Mouse (Mus musculus): Measurements from ENCODE around the gene Emc9. TPM values are rescaled to one million over a fixed set of nuclear protein-coding genes. Genes with fewer than 3 reads are reported as not detected.

Gene Emc9
- polyA plus RNA-seq, 1 experiment from 2014 or later: 9.6 TPM

DNA sequence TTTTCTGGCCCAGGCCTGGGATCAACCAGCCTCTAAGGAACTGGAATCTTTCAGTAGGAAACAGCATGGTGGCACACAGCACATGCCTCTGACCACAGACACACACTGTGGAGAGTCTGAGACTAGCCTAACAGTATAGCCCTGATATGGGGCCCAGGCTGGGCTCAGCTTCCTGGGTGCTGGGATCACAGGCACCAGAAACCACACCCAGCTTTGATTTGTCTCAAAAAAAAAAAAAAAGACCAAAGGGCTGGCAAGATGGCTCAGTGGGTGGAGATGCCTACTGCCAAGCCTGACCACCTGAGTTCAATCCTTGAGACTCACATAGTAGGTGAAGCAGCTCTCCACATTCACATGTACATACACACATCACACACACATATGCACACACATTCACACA, 30.5 kb downstream of the Emc9 start:
- Histone ChIP-seq H3K27me3 (replicated peaks) (no peaks in the 10 kb centered on the region), H3K4me3 (replicated peaks) (no peak overlapping the region), H3K4me2 (replicated peaks) (no peak overlapping the region), H3K4me1 (replicated peaks) (no peaks in the 10 kb centered on the region), H3K9me3 (no peaks in the 10 kb centered on the region), H3K36me3 (no peaks in the 10 kb centered on the region), H3K9ac (no peak overlapping the region), H3K27ac (no peak overlapping the region)
- peak; percentile 44; the same call in 1 of the 2 replicates for ATAC-seq

DNA sequence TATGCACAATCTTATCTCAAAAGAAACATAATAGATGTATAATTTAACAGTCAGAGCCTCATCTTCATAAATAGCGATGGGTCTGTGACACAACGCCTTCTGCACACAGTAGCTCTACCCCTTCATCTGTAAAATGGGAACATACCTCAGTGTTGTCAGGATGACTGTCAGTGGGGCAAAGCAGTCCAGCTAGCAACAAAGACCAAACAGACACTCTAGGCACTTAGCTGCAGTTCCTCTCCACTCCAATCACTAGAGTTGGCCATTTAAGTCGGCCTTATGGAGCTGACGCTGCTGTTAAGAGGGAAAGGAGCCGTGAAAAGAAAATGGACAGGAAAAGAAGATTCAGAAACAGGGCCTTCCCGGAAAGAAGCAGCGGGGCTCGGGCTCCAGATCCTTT, 33.3 kb downstream of the Emc9 start:
- H3K4me3 ChIP-seq (replicated peaks): no peak overlapping the region
- WGBS: 89% methylated on average over 8 of the region's 8 CpGs
- no peaks in the 10 kb centered on the region for H3K27me3 ChIP-seq (replicated peaks)
- no peak for ATAC-seq
- no peaks in the 10 kb centered on the region for H3K9me3 ChIP-seq
- H3K9ac ChIP-seq: no peak overlapping the region
- H3K36me3 ChIP-seq: peaks cover 14% of the 10 kb centered on the region
- no peak overlapping the region for H3K27ac ChIP-seq
- H3K4me2 ChIP-seq (replicated peaks): no peak overlapping the region
- no peaks in the 10 kb centered on the region for H3K4me1 ChIP-seq (replicated peaks)

DNA sequence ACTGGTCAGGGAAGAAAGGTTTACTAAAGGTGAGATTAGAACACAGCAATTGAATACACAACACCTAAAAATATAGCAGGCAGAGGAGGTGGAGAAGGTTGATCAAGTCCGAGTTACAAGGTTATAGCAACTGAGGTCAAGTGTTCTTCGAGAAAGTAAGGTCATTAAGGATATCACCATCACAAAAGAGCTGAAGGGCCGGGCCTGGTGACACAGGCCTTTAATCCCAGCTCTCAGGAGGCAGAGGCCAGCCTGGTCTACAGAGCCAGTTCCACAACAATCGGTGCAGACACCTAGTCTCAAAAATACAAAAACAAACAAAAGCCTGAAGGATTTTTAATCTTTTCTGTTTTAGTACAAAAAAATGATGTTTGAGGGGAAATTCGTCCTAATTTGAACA, 33.8 kb downstream of the Emc9 start:
- ATAC-seq: no peak
- H3K4me1 ChIP-seq (replicated peaks): no peaks in the 10 kb centered on the region
- peaks cover 17% of the 10 kb centered on the region for H3K36me3 ChIP-seq
- H3K9ac ChIP-seq: no peak overlapping the region
- H3K27ac ChIP-seq: no peak overlapping the region
- H3K4me2 ChIP-seq (replicated peaks): no peak overlapping the region
- 74% methylated on average over 5 of the region's 5 CpGs for WGBS
- no peaks in the 10 kb centered on the region for H3K9me3 ChIP-seq
- H3K27me3 ChIP-seq (replicated peaks): no peaks in the 10 kb centered on the region
- H3K4me3 ChIP-seq (replicated peaks): no peak overlapping the region

DNA sequence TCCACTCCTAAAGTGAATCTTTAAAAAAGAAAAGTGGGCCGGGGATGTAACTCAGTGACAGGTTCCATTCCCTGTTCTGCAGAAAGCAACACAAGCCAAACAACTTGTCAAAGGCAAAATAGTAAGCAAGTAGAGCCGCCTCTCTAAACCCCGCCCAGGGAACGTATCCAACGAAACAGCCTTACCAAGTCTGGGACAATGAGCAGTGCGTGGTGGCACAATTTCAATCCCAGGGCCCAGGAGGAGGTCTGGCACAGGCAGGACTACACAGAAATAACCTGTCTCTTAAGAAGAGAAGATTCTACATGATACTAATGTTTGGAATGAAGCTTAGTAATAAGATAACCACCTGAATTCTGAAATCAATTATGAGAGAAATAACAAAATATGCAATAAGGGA, 34.9 kb downstream of the Emc9 start:
- 90% methylated on average over 6 of the region's 6 CpGs for WGBS
- Histone ChIP-seq H3K9ac (no peak overlapping the region), H3K4me3 (replicated peaks) (no peak overlapping the region), H3K9me3 (no peaks in the 10 kb centered on the region), H3K27me3 (replicated peaks) (no peaks in the 10 kb centered on the region), H3K36me3 (peaks cover 25% of the 10 kb centered on the region), H3K4me2 (replicated peaks) (no peak overlapping the region), H3K4me1 (replicated peaks) (no peaks in the 10 kb centered on the region), H3K27ac (no peak overlapping the region)
- ATAC-seq: no peak

DNA sequence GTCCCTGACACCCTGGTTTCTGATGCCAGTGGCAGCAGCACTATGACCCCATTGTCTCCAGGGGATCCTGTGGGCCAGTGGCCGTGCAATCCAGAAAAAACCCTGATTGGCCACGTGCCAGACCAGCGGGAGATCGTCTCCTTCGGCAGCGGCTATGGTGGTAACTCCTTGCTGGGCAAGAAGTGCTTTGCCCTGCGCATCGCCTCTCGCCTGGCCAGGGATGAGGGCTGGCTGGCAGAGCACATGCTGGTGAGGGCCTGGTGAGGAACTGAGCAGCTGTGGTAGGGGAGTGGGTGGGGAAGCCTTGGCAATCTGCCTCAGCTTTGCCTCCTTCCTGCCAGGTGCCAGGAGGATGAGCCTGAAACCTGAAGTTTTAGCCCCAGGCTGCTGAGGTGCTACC, 40.8 kb downstream of the Emc9 start:
- 85% methylated on average over 9 of the region's 9 CpGs for WGBS

DNA sequence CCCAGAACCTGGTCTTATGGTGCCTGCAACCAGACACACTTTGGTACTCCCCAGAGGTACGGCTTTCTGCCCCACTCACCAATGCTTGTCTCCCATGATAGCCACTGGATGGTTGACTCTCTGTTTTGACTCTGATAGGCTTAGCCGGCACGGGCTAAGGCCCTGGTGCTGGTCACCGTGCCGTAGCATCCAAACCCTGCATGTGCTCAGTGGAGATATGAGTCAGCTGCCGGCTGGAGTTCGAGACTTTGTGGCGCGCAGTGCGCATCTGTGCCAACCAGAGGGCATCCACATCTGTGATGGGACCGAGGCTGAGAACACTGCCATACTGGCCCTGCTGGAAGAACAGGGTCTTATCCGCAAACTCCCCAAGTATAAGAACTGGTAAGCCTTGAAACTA, 42.8 kb downstream of the Emc9 start:
- H3K27ac ChIP-seq: no peak overlapping the region
- H3K9ac ChIP-seq: no peak overlapping the region
- H3K4me2 ChIP-seq (replicated peaks): no peak overlapping the region
- H3K4me1 ChIP-seq (replicated peaks): peaks cover 15% of the 10 kb centered on the region
- H3K4me3 ChIP-seq (replicated peaks): no peak overlapping the region
- H3K27me3 ChIP-seq (replicated peaks): no peaks in the 10 kb centered on the region
- 94% methylated on average over 12 of the region's 12 CpGs for WGBS
- peaks cover 28% of the 10 kb centered on the region for H3K36me3 ChIP-seq
- ATAC-seq: no peak
- no peaks in the 10 kb centered on the region for H3K9me3 ChIP-seq

More for the DNA sequence above, 40.8 kb downstream of the Emc9 start:
- no peak overlapping the region for H3K4me2 ChIP-seq (replicated peaks)
- H3K4me1 ChIP-seq (replicated peaks): peaks cover 15% of the 10 kb centered on the region
- H3K27me3 ChIP-seq (replicated peaks): no peaks in the 10 kb centered on the region
- H3K27ac ChIP-seq: no peak overlapping the region
- H3K4me3 ChIP-seq (replicated peaks): no peak overlapping the region
- peaks cover 41% of the 10 kb centered on the region for H3K36me3 ChIP-seq
- no peak for ATAC-seq
- no peak overlapping the region for H3K9ac ChIP-seq
- no peaks in the 10 kb centered on the region for H3K9me3 ChIP-seq

DNA sequence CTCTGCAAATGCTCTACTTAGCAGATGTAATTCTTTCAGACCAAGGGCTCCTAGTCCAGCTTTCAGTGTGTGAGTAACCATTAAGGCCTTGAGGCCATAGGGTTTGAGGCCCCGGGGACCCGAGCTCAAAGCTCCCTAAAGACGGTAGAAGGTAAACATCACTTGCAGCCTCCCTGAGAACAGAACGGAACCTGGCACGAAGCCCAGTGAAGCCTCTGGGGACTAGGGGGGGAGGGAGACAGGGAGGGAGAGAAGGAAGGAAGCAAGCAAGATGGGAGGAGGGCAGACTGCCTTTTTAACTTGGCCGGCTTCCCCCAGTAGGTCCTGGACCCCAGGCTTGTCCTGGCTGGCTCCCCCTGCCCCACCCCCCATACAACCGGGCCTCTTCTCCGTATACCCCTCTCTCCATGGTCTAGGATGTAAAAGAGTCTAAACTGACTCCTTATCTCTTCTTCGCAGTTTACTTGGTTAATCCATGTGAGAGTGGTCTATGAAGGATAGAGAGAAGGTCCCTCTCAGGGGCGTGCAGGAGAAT, 44.2 kb downstream of the Emc9 start:
- H3K36me3 ChIP-seq: peaks cover 20% of the 10 kb centered on the region; the same call in 1 of the 2 replicates
- peak overlapping the region; percentile 52 for H3K4me3 ChIP-seq (replicated peaks)
- H3K4me2 ChIP-seq (replicated peaks): peak overlapping the region; percentile 71
- ATAC-seq: peak; percentile 72
- no peaks in the 10 kb centered on the region for H3K9me3 ChIP-seq
- peak overlapping the region; percentile 90 for H3K27ac ChIP-seq
- H3K9ac ChIP-seq: peak overlapping the region; percentile 60
- no peaks in the 10 kb centered on the region for H3K27me3 ChIP-seq (replicated peaks)
- peaks cover 15% of the 10 kb centered on the region for H3K4me1 ChIP-seq (replicated peaks)
- 0% methylated on average over 10 of the region's 10 CpGs for WGBS

DNA sequence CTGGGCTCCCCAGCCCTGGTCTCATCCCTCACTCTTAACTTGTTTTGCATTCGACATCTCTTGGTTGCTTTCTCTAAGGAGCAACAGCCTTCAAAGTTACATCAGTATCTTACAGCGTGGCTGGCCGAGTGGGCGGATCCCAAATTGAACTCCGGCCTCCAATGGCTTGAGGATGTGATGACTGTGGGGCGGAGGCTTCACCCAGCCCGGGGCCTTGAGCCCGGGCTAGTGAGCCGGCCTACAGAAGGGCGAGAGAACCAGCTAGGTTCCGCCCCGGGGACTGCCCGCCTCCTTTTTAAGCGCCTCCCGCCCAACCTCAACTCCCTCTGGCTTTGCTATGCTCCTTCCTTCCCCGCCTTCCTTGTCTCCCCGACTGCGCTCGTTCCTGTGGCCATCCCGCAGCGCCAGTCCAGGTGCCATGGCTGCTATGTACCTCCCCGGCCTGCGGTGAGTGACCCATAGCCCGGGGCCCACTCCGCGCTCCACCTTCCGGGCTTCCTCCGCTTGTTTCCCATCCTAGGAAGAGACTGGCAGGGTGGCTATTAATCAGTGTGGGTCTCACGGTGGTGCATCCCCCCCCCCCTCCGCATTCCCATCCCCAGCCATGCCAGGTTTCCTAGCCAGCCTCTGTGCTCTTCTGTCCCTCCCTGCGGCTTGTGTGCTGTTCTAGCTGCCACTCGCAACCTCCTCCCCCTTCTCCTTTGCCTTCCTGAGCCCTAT, 44.9 kb downstream of the Emc9 start, which contains the start of gene Pck2:
TSS of gene Pck2 (plus strand) at position 200 of the 720 bp plus-strand sequence.
- peak; percentile 97 for ATAC-seq
- under 1% methylated on average over 32 of the region's 32 CpGs for WGBS

DNA sequence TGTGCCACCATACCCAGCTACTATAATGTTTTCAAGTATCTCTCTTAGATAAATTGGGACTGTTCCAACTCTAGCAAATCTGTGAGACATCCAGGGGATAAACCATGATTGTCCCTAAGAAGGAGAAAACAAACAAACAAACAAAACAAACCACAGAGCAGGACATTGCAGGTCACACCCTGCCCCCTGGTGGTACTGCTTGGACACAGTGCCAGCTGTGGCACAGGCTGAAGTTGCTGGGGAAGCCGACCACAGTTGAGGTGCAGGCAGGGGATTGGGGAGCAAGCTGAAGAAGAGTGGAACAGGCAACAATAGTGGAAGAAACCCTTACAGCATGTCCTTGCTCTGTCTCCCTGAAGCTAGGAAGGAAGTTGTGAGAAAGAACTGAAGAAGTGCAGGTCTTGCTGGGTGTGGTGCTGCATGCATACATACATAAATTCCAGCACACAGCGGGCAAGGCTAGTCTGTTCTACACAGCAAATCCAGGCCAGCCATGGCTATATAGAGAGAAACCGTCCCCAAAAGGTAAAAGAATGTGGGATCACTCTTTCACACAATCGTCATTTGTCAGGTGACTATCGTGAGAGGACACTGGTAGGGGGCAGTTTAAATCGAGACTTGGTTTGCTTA, 48.9 kb downstream of the Emc9 start:
- no peaks in the 10 kb centered on the region for H3K27me3 ChIP-seq (replicated peaks)
- no peaks in the 10 kb centered on the region for H3K36me3 ChIP-seq
- WGBS: 44% methylated on average over 6 of the region's 6 CpGs
- H3K4me1 ChIP-seq (replicated peaks): peaks cover 11% of the 10 kb centered on the region
- H3K4me2 ChIP-seq (replicated peaks): no peak overlapping the region
- no peak overlapping the region for H3K27ac ChIP-seq
- H3K4me3 ChIP-seq (replicated peaks): no peak overlapping the region
- no peaks in the 10 kb centered on the region for H3K9me3 ChIP-seq
- ATAC-seq: no peak
- no peak overlapping the region for H3K9ac ChIP-seq

More for the DNA sequence above, 44.9 kb downstream of the Emc9 start, which contains the start of gene Pck2:
- H3K4me2 ChIP-seq (replicated peaks): peak within 1 kb of the TSS; percentile 71
- peak within 1 kb of the TSS; percentile 52 for H3K4me3 ChIP-seq (replicated peaks)
- no peaks in the 10 kb centered on the region for H3K9me3 ChIP-seq
- no peaks in the 10 kb centered on the region for H3K27me3 ChIP-seq (replicated peaks)
- peak within 1 kb of the TSS; percentile 60 for H3K9ac ChIP-seq
- peaks cover 15% of the 10 kb centered on the region for H3K4me1 ChIP-seq (replicated peaks)
- peak within 1 kb of the TSS; percentile 90 for H3K27ac ChIP-seq
- H3K36me3 ChIP-seq: peaks cover 17% of the 10 kb centered on the region; the same call in 1 of the 2 replicates

Other genes starting within 250 kb of the Emc9 start
- 137 and 139 TPM in 2 replicates for gene Dhrs4, start 106.5 kb downstream of the Emc9 start, polyA plus RNA-seq (2015; fragmentation: Nextera tagmentation; extraction: Ambion mirVana)
- 2.2 and 2.4 TPM in 2 replicates for gene Carmil3, start 94.7 kb downstream of the Emc9 start, polyA plus RNA-seq (2015; fragmentation: Nextera tagmentation; extraction: Ambion mirVana)
- gene Cpne6, start 74.9 kb downstream of the Emc9 start, polyA plus RNA-seq (2015; fragmentation: Nextera tagmentation; extraction: Ambion mirVana): 0.25 and 0.40 TPM in 2 replicates
- not detected in 2 replicates for gene Nrl, start 60.3 kb downstream of the Emc9 start, polyA plus RNA-seq (2015; fragmentation: Nextera tagmentation; extraction: Ambion mirVana)
- 48.8 and 50.8 TPM in 2 replicates for gene Pck2, start 45.0 kb downstream of the Emc9 start, polyA plus RNA-seq (2015; fragmentation: Nextera tagmentation; extraction: Ambion mirVana)
- gene Dcaf11, start 25.3 kb downstream of the Emc9 start, polyA plus RNA-seq (2015; fragmentation: Nextera tagmentation; extraction: Ambion mirVana): 72.8 and 86.2 TPM in 2 replicates
- gene A730061H03Rik, start 24.9 kb downstream of the Emc9 start, polyA plus RNA-seq (2015; fragmentation: Nextera tagmentation; extraction: Ambion mirVana): 2.2 and 2.4 TPM in 2 replicates
- gene Fitm1, start 9.7 kb downstream of the Emc9 start, polyA plus RNA-seq (2015; fragmentation: Nextera tagmentation; extraction: Ambion mirVana): 0.49 and 0.72 TPM in 2 replicates
- gene Psme1, start 7.2 kb downstream of the Emc9 start, polyA plus RNA-seq (2015; fragmentation: Nextera tagmentation; extraction: Ambion mirVana): 197 and 207 TPM in 2 replicates
- 343 and 366 TPM in 2 replicates for gene Psme2, start 5.8 kb upstream of the Emc9 start, polyA plus RNA-seq (2015; fragmentation: Nextera tagmentation; extraction: Ambion mirVana)
- gene Rnf31, start 6.4 kb upstream of the Emc9 start, polyA plus RNA-seq (2015; fragmentation: Nextera tagmentation; extraction: Ambion mirVana): 15.7 and 16.3 TPM in 2 replicates
- gene Irf9, start 18.3 kb upstream of the Emc9 start, polyA plus RNA-seq (2015; fragmentation: Nextera tagmentation; extraction: Ambion mirVana): 10.5 and 10.8 TPM in 2 replicates
- 8.2 and 10.5 TPM in 2 replicates for gene Rec8, start 32.7 kb upstream of the Emc9 start, polyA plus RNA-seq (2015; fragmentation: Nextera tagmentation; extraction: Ambion mirVana)
- gene Ipo4, start 50.7 kb upstream of the Emc9 start, polyA plus RNA-seq (2015; fragmentation: Nextera tagmentation; extraction: Ambion mirVana): 63.8 and 72.8 TPM in 2 replicates
- gene Gm49378, start 52.6 kb upstream of the Emc9 start, polyA plus RNA-seq (2015; fragmentation: Nextera tagmentation; extraction: Ambion mirVana): 0.86 and 2.6 TPM in 2 replicates
- 119 and 124 TPM in 2 replicates for gene Tm9sf1, start 58.5 kb upstream of the Emc9 start, polyA plus RNA-seq (2015; fragmentation: Nextera tagmentation; extraction: Ambion mirVana)
- gene Tssk4, start 64.9 kb upstream of the Emc9 start, polyA plus RNA-seq (2015; fragmentation: Nextera tagmentation; extraction: Ambion mirVana): 0.75 and 1.2 TPM in 2 replicates
- 58.4 and 62.1 TPM in 2 replicates for gene Mdp1, start 75.2 kb upstream of the Emc9 start, polyA plus RNA-seq (2015; fragmentation: Nextera tagmentation; extraction: Ambion mirVana)
- gene Gmpr2, start 86.6 kb upstream of the Emc9 start, polyA plus RNA-seq (2015; fragmentation: Nextera tagmentation; extraction: Ambion mirVana): 58.6 and 58.7 TPM in 2 replicates
- 510 and 527 TPM in 2 replicates for gene Nedd8, start 86.8 kb upstream of the Emc9 start, polyA plus RNA-seq (2015; fragmentation: Nextera tagmentation; extraction: Ambion mirVana)
- gene Tinf2, start 96.5 kb upstream of the Emc9 start, polyA plus RNA-seq (2015; fragmentation: Nextera tagmentation; extraction: Ambion mirVana): 35.8 and 38.7 TPM in 2 replicates
- gene Tgm1, start 128.6 kb upstream of the Emc9 start, polyA plus RNA-seq (2015; fragmentation: Nextera tagmentation; extraction: Ambion mirVana): 1.1 and 1.2 TPM in 2 replicates
- 34.1 and 34.9 TPM in 2 replicates for gene Rabggta, start 137.0 kb upstream of the Emc9 start, polyA plus RNA-seq (2015; fragmentation: Nextera tagmentation; extraction: Ambion mirVana)
- gene Dhrs1, start 160.4 kb upstream of the Emc9 start, polyA plus RNA-seq (2015; fragmentation: Nextera tagmentation; extraction: Ambion mirVana): 99.4 and 117 TPM in 2 replicates
- gene Nop9, start 160.4 kb upstream of the Emc9 start, polyA plus RNA-seq (2015; fragmentation: Nextera tagmentation; extraction: Ambion mirVana): 35.6 and 36.0 TPM in 2 replicates
- 52.7 and 63.5 TPM in 2 replicates for gene Cideb, start 173.2 kb upstream of the Emc9 start, polyA plus RNA-seq (2015; fragmentation: Nextera tagmentation; extraction: Ambion mirVana)
- 0.31 and 0.52 TPM in 2 replicates for gene Ltb4r2, start 176.1 kb upstream of the Emc9 start, polyA plus RNA-seq (2015; fragmentation: Nextera tagmentation; extraction: Ambion mirVana)
- gene Ltb4r1, start 180.7 kb upstream of the Emc9 start, polyA plus RNA-seq (2015; fragmentation: Nextera tagmentation; extraction: Ambion mirVana): 0.93 and 1.0 TPM in 2 replicates
- 6.7 and 7.0 TPM in 2 replicates for gene Adcy4, start 198.8 kb upstream of the Emc9 start, polyA plus RNA-seq (2015; fragmentation: Nextera tagmentation; extraction: Ambion mirVana)
- gene Ripk3, start 203.6 kb upstream of the Emc9 start, polyA plus RNA-seq (2015; fragmentation: Nextera tagmentation; extraction: Ambion mirVana): 45.2 and 45.6 TPM in 2 replicates
- 25.7 and 26.3 TPM in 2 replicates for gene Nfatc4, start 237.8 kb upstream of the Emc9 start, polyA plus RNA-seq (2015; fragmentation: Nextera tagmentation; extraction: Ambion mirVana)

All from intestine, embryonic 15.5 days (tissue).